Mouse (Mus musculus): Measurements from ENCODE around the gene Pou2f1.

DNA sequence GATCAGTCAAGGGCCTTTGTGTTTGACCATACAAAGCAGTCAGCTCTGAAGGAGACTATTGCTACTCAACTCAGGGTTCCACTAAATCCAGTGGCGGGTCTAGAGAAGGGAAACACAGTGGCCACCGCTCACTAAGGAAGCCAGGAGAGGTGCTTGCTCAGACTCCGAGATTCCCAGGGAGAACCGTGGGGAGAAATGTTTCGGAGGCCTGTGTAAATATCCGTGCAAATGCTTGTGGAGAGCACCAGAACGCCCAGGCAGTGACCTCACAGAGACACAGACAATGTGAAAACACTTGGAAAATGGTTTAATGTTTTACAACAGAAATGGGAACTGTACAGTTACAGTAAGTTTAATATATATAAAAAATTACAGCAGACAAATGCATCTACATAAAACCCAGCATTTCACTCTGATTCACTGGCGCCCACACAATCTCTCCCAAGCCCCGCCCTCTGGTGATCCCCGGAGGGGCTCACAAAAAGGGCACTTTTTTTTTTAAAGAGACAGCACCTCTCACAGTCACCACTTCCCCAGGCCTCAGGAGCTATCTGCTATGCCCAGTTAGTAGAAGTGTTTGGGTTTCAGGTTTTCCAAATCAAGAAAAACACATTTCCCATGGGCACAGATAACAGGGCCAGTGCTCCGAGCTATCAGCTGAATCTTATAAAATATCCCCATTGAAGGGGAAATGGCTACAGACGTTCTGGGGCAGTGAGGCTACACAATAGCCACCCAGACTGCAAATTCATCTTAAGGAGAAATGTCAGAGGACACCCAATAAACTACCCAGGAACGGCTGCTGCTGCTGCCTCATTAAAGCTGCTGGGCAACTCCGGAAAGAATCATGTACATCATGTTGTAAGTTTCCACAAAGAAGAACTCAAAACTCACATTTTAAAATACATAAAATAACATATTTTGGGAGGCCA, 137.3 kb downstream of the Pou2f1 start:
- TF ChIP-seq CTCF (conservative IDR thresholded peaks at IDR 0.05; ENCODE audit: insufficient read depth, insufficient read length, low read depth, low read length) (no peak), POLR2A (IDR thresholded peaks at IDR 0.05; ENCODE audit: low read depth, low read length) (no peak)
